Mouse (Mus musculus) ES-E14 (cell line): ENCODE measurements around the gene B230217C12Rik.

Experiments used
- CHD2 ChIP-seq: IDR thresholded peaks from 2 replicates; pipeline ENCODE4 v1.6.1; 2014; ENCODE audit warnings: mild to moderate bottlenecking, low read depth, low read length, inconsistent platforms
- HCFC1 ChIP-seq: IDR thresholded peaks from 2 replicates; pipeline ENCODE4 v1.6.1; 2012; ENCODE audit warnings: low read length, inconsistent platforms, borderline replicate concordance; ENCODE audit not compliant: insufficient read depth
- MAFK ChIP-seq: IDR thresholded peaks from 2 replicates; pipeline ENCODE4 v1.6.1; 2014; ENCODE audit warnings: mild to moderate bottlenecking, low read depth, low read length, inconsistent platforms; ENCODE audit not compliant: insufficient read depth
- ZC3H11A ChIP-seq: IDR thresholded peaks from 2 replicates; pipeline ENCODE4 v1.6.1; 2012; ENCODE audit warnings: low read depth, mild to moderate bottlenecking, inconsistent platforms, low read length, borderline replicate concordance

- TF ChIP-seq HCFC1: no peak
- TF ChIP-seq MAFK: no peak
- no peak for TF ChIP-seq ZC3H11A
- TF ChIP-seq CHD2: no peak
These were observed 11.0 kb downstream of the B230217C12Rik start for GRCm38 (mm10) chr11:97851601-97852000.
